Mouse (Mus musculus) bone marrow macrophage, adult 2 months (primary cell): ENCODE data around the gene Alox15.

Experiments used
- CTCF ChIP-seq: IDR thresholded peaks from 2 replicates; pipeline ENCODE4 v1.5.1; 2012; ENCODE audit warnings: low read depth, mild to moderate bottlenecking, low read length, moderate library complexity
- POLR2A ChIP-seq: IDR thresholded peaks from 2 replicates; pipeline ENCODE4 v1.6.1; 2012; ENCODE audit warnings: mild to moderate bottlenecking, low read depth, low read length, borderline replicate concordance

DNA sequence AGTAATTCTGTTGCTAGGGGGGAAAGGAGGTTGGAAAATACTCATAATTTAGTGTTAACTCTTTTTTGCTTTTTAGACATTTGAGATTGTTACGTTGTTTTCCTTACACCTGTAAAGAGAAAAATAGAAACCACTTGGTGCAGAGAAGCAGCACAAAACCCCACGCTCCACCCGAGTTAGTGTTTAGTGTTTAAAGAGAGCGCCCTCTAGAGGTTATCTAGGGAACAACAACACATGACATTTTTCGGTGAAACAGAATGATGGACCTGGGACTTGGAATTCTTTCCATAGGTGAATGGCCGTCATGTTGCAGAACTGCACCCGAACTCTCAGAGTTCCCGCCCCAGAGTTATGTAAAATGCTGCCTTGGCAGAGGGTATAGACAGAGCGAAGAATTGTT, 42.5 kb downstream of the Alox15 start:
- TF ChIP-seq POLR2A (no peak), CTCF (no peak)
